In genomic region chr7:102000921-102001630, GRCm38 (mm10) we compare ENCODE assay signal across 11 mouse cellular contexts. TPM values are rescaled to one million over a fixed set of nuclear protein-coding genes. Genes with fewer than 3 reads are reported as not detected.
DNase-seq lines count a peak whose midpoint lies in the region; ATAC-seq and TF ChIP-seq lines count a peak whose summit lies in the region.
"Had no signal": no experiment of that assay in that cellular context is flagged by ENCODE, and none has a peak within 500 bp of the region (broad histone marks: within the 10 kb centered on the region; RNA-seq: fewer than 3 reads in every experiment).

No protein-coding gene starts in this region.

- H3K27me3 ChIP-seq in embryonic facial prominence, embryonic 14.5 days (replicated peaks; ENCODE audit: control insufficient read depth, insufficient read depth, low read length) = no peaks in the 10 kb centered on the region
- no peaks in the 10 kb centered on the region for H3K27me3 ChIP-seq in limb, embryonic 15.5 days
- H3K27me3 ChIP-seq: heart, embryonic 13.5 days; lung, embryonic 15.5 days; stomach, embryonic 15.5 days had no signal

- H3K4me2 ChIP-seq in embryonic facial prominence, embryonic 14.5 days (ENCODE audit: low read depth, low read length) = no peak overlapping the region; the same call in 1 of the 2 replicates
- no peak overlapping the region for H3K4me2 ChIP-seq in limb, embryonic 15.5 days
- H3K4me2 ChIP-seq: heart, embryonic 13.5 days; lung, embryonic 15.5 days; stomach, embryonic 15.5 days had no signal

- no peaks in the 10 kb centered on the region for H3K4me1 ChIP-seq in embryonic facial prominence, embryonic 14.5 days (ENCODE audit: control insufficient read depth, insufficient read depth, low read length)
- peaks cover 10% of the 10 kb centered on the region for H3K4me1 ChIP-seq in limb, embryonic 15.5 days
- H3K4me1 ChIP-seq: heart, embryonic 13.5 days; stomach, embryonic 15.5 days had no signal

- H3K36me3 ChIP-seq in embryonic facial prominence, embryonic 14.5 days (ENCODE audit: control insufficient read depth, insufficient read depth, low read length) = peaks cover 100% of the 10 kb centered on the region
- peaks cover 96% of the 10 kb centered on the region for H3K36me3 ChIP-seq in limb, embryonic 15.5 days

- H3K27ac ChIP-seq in layer of hippocampus, adult 2 months = peak overlapping the region; percentile 86
- peak overlapping the region; percentile 57; the same call in 1 of the 2 replicates for H3K27ac ChIP-seq in embryonic facial prominence, embryonic 14.5 days (replicated peaks; ENCODE audit: low read depth, low read length)
- peak overlapping the region; percentile 79 for H3K27ac ChIP-seq in limb, embryonic 15.5 days
- H3K27ac ChIP-seq: heart, embryonic 13.5 days; stomach, embryonic 15.5 days had no signal

- TF ChIP-seq POLR2A in brain, embryonic 14.5 days (IDR thresholded peaks at IDR 0.05; ENCODE audit: borderline replicate concordance, extremely low read depth, insufficient read depth, insufficient read length, poor library complexity, severe bottlenecking) = no peak

- no peaks in the 10 kb centered on the region for H3K9me3 ChIP-seq in embryonic facial prominence, embryonic 14.5 days (ENCODE audit: control insufficient read depth, low read length)
- no peaks in the 10 kb centered on the region for H3K9me3 ChIP-seq in limb, embryonic 15.5 days
- H3K9me3 ChIP-seq: heart, embryonic 13.5 days; lung, embryonic 15.5 days; stomach, embryonic 15.5 days had no signal

- no peak for TF ChIP-seq CTCF in layer of hippocampus, adult 2 months (conservative IDR thresholded peaks at IDR 0.05)
- TF ChIP-seq CTCF in brain, embryonic 14.5 days (IDR thresholded peaks at IDR 0.05; ENCODE audit: borderline replicate concordance, extremely low read depth, insufficient read depth, insufficient read length) = no peak

- WGBS in embryonic facial prominence, embryonic 14.5 days = 86% methylated on average over 26 of the region's 26 CpGs
- 82% methylated on average over 26 of the region's 26 CpGs for WGBS in limb, embryonic 15.5 days

- no peak overlapping the region for H3K9ac ChIP-seq in embryonic facial prominence, embryonic 14.5 days (ENCODE audit: low read depth, low read length)
- H3K9ac ChIP-seq in limb, embryonic 15.5 days = no peak overlapping the region; the same call in 1 of the 2 replicates
- H3K9ac ChIP-seq: heart, embryonic 13.5 days; lung, embryonic 15.5 days; stomach, embryonic 15.5 days had no signal

- ATAC-seq in embryonic facial prominence, embryonic 14.5 days (ENCODE audit: low read depth) = peak; percentile 67
- peak; percentile 60 for ATAC-seq in limb, embryonic 15.5 days (ENCODE audit: insufficient number of reproducible peaks, low FRiP score, low TSS enrichment, low read depth)

- H3K4me3 ChIP-seq in layer of hippocampus, adult 2 months = peak overlapping the region; percentile 1; the same call in 1 of the 2 replicates
- H3K4me3 ChIP-seq in embryonic facial prominence, embryonic 14.5 days (ENCODE audit: low read depth, low read length) = no peak overlapping the region
- no peak overlapping the region for H3K4me3 ChIP-seq in limb, embryonic 15.5 days
- H3K4me3 ChIP-seq: heart, embryonic 13.5 days; lung, embryonic 15.5 days; stomach, embryonic 15.5 days had no signal

- DNase-seq in layer of hippocampus, adult 2 months (ENCODE audit: low spot score in 2 of 2) = peak in 1 of 2 experiments; percentile 55
- no peak for DNase-seq in layer of hippocampus, postnatal 25 days (ENCODE audit: extremely low spot score in 1 of 2, low spot score in 1 of 2)
- DNase-seq in brain, embryonic 14.5 days (ENCODE audit: low read depth) = peak; percentile 41
- DNase-seq in embryonic facial prominence, embryonic 14.5 days (ENCODE audit: low spot score) = peak; percentile 75
- DNase-seq in kidney, postnatal 14 days = no peak
- DNase-seq in spleen, postnatal 36 days (ENCODE audit: low spot score in 2 of 2) = no peak
- DNase-seq in left cerebral cortex, adult 8-10 months (ENCODE audit: low spot score in 2 of 2) = no peak

RNA-seq across cellular contexts. Expression of gene Il18bp, which starts 17.4 kb away (rescaled TPM):
- total RNA-seq in layer of hippocampus, adult 2 months (2021) = 10 to 100 TPM in 1 of 2 experiments, 1 to 10 TPM in 1; 7.5 to 11.6 TPM
- total RNA-seq in layer of hippocampus, postnatal 25 days (2021) = 1 to 10 TPM; 4.0 to 9.1 TPM
- polyA plus RNA-seq in brain, embryonic 14.5 days (2012; rRNA removed) = 18.4 and 19.6 TPM in 2 replicates
- 2.0 and 3.0 TPM in 2 replicates for polyA plus RNA-seq in embryonic facial prominence, embryonic 14.5 days (2014; fragmentation: Nextera tagmentation; extraction: Ambion mirVana)
- 1.9 and 2.4 TPM in 2 replicates for polyA plus RNA-seq in limb, embryonic 15.5 days (2015; fragmentation: Nextera tagmentation; extraction: Ambion mirVana)
- 1 to 10 TPM; 6.6 to 8.1 (median 7.8) TPM for total RNA-seq in left cerebral cortex, adult 8-10 months (2022)

Comparison
In these comparisons a context has a peak if more than half of its experiments do, and no peak if none do; other contexts are left out.
1. DNase-seq: peak in brain, embryonic 14.5 days (single experiment) and embryonic facial prominence, embryonic 14.5 days (single experiment); none in layer of hippocampus, postnatal 25 days (0 of 2), kidney, postnatal 14 days (single experiment), spleen, postnatal 36 days (0 of 2) and left cerebral cortex, adult 8-10 months (0 of 2).
2. Peak in every context shown above with its lines, with median percentiles within 50 percentile points of each other: H3K27ac ChIP-seq.